Mouse (Mus musculus) liver, embryonic 14.5 days (tissue): ENCODE data around the gene Dstyk. TPM values are rescaled to one million over a fixed set of nuclear protein-coding genes. Genes with fewer than 3 reads are reported as not detected.

Experiments
- ATAC-seq: fragments of 200-750 bp; cut with Nextera tagmentation; 2 replicates; pipeline ENCODE4 v1.8.0; 2017; ENCODE audit warnings: moderate number of reproducible peaks, mild to moderate bottlenecking, moderate library complexity; ENCODE audit not compliant: insufficient read depth
- DNase-seq, 3 experiments: peaks; one replicate each; pipeline ENCODE4 v3.0.0-alpha.2; 2012 to 2013; ENCODE audit warnings: low read depth in 3 of 3, low spot score in 3 of 3
- H3K27ac ChIP-seq: fragments of 300-500 bp; sonication (generic); 2 replicates; pipeline ENCODE4 v1.5.1; 2014; ENCODE audit warnings: moderate library complexity, mild to moderate bottlenecking, control low read depth, inconsistent platforms
- H3K27me3 ChIP-seq: fragments of 300-500 bp; sonication (generic); 2 replicates; pipeline ENCODE4 v1.6.1; 2014; ENCODE audit warnings: mild to moderate bottlenecking, low read length, moderate library complexity; ENCODE audit not compliant: control insufficient read depth, insufficient read depth
- H3K36me3 ChIP-seq: fragments of 300-500 bp; sonication (generic); replicated peaks from 2 replicates; pipeline ENCODE4 v1.6.1; 2014; ENCODE audit warnings: low read depth; ENCODE audit not compliant: control insufficient read depth, insufficient read depth
- H3K4me1 ChIP-seq, 2 experiments: fragments of 200-500 bp in 1 of 2; fragments of 300-500 bp in 1 of 2; sonication (generic) in 1 of 2; replicated peaks; 2 replicates each; pipeline ENCODE4 v1.6.1; 2012 to 2014; ENCODE audit warnings: antibody characterized with exemption in 1 of 2, inconsistent platforms in 1 of 2, low read length in 1 of 2; ENCODE audit not compliant: control insufficient read depth in 2 of 2, insufficient read depth in 2 of 2
- H3K4me2 ChIP-seq: fragments of 300-500 bp; sonication (generic); 2 replicates; pipeline ENCODE4 v1.6.1; 2014; ENCODE audit warnings: low read depth, mild to moderate bottlenecking, control low read depth, moderate library complexity
- H3K4me3 ChIP-seq, 2 experiments: fragments of 200-500 bp in 1 of 2; fragments of 300-500 bp in 1 of 2; sonication (generic) in 1 of 2; 2 replicates each; pipeline ENCODE4 v1.5.1; 2012 to 2014; ENCODE audit warnings: low read depth in 2 of 2, low read length in 2 of 2, mild to moderate bottlenecking in 2 of 2, control low read depth in 1 of 2, inconsistent platforms in 1 of 2, moderate library complexity in 1 of 2; ENCODE audit not compliant: insufficient read depth in 1 of 2
- H3K9ac ChIP-seq: fragments of 300-500 bp; sonication (generic); replicated peaks from 2 replicates; pipeline ENCODE4 v1.6.1; 2014; ENCODE audit warnings: mild to moderate bottlenecking, control low read depth, moderate library complexity
- H3K9me3 ChIP-seq: fragments of 300-500 bp; sonication (generic); 2 replicates; pipeline ENCODE4 v1.6.1; 2016; ENCODE audit warnings: low read length, mixed read lengths; ENCODE audit not compliant: control insufficient read depth
- CTCF ChIP-seq: IDR thresholded peaks from 2 replicates; pipeline ENCODE4 v1.5.1; 2016; ENCODE audit warnings: antibody characterized with exemption, low read depth, control low read depth
- EP300 ChIP-seq: IDR thresholded peaks from 2 replicates; pipeline ENCODE4 v1.6.1; 2016; ENCODE audit warnings: antibody characterized with exemption, low read depth
- WGBS: fragments of 180-500 bp; shearing (Covaris S2); extraction: QIAGEN DNeasy Blood & Tissue Kit; methylation state at CpG from one replicate; pipeline ENCODE4 v1.1.7; 2014; ENCODE audit not compliant: insufficient replicate concordance; 5-methylcytosine and 5-hydroxymethylcytosine counted together
- polyA plus RNA-seq, 2 experiments: library from polyadenylated mRNA; depleted of rRNA in 1 of 2; stranded (reverse) in 1 of 2; unstranded in 1 of 2; fragments of >200 nt; fragmentation: Nextera tagmentation in 1 of 2; extraction: Ambion mirVana in 1 of 2; gene quantifications; 2 replicates each; pipeline versions ENCODE4 v1.2.1 to v1.2.3; 2012 to 2014

The Dstyk gene
- polyA plus RNA-seq, 2 experiments = 3.6 to 4.0 TPM

DNA sequence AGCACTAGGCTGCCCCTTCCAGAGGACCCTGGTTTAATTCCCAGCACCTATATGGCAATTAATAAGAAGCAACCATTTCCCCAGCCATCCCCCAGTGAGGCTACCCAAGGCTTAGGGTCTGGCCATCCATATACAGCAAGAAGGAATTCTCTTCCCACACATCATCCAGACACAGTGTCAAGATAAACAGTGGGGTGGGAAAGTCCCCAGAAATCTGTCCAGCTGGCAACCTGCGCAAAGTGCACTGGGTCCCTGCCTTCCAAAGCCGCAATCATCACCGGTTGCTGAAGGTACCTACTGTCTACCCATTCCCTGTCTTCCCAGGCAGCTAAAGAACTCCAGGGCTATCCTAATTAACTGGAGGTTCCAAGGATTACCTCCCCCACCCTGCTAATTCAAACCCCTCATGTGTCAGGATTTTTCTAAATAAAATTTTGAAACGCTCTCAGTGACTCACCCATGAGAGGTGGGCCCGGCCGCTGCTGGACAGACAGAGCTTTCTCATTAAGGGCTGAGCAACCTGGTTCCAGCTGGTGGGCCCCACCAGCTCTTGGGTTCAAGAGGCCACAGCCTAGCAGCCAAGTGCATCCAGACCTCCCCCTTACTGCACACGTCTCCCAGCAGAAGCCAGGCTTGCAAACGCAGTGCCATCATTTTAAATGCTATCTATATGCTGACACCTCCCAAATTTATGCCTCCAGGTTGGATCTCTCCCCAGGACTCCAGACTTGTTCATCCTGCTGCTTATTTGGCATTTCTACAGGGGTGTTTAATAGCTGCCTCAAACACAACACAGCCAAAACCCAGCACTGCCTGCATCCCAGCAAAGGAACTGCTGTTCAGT, 40.9 kb upstream of the Dstyk start:
- TF ChIP-seq CTCF (no peak), EP300 (no peak)
- Histone ChIP-seq H3K4me1 (peaks cover 90 to 95% of the 10 kb centered on the region in 2 experiments), H3K36me3 (peaks cover 78% of the 10 kb centered on the region), H3K27ac (peak overlapping the region; percentile 88), H3K4me3 (peak overlapping the region; percentile 25 to 51), H3K4me2 (peak overlapping the region; percentile 79), H3K27me3 (no peaks in the 10 kb centered on the region), H3K9me3 (no peaks in the 10 kb centered on the region), H3K9ac (peak overlapping the region; percentile 19)
- 91% methylated on average over 8 of the region's 8 CpGs for WGBS
- DNase-seq (no peak), ATAC-seq (no peak)

DNA sequence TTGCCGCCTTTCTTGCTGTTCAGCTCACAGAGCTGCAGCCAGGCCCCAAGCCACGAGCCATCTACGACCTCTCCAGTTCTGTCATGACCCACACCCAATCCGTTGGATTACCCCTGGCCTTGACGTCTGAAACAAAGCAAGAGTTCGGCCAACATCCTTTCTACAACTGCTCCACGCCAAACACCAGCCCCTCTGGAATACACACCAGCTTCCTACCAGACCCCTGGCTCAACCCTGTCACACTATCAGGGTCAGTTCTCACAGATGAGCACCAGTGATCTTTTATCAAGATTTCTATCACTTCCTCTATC, 40.3 kb upstream of the Dstyk start:
- DNase-seq = no peak

DNA sequence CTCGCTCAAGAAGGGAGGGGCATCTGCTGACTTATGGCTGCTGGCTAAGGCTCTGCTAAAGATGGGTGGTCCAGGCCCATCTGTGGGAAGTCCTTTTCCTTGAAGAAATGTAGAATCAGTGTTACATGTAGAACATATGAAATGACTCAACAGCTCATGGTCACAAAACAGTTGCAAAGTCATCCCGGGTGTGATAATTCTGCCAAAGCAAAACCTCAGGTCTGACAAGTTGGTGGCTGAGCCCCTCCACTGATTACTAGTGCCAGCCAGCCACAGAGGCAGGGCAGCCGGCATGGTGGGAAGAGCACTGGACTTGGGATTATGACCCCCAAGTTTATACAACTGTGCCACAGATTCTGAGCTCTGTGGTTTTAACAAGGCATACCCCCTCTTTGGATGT, 39.5 kb upstream of the Dstyk start:
- ATAC-seq = no peak
- peak overlapping the region; percentile 65 for H3K27ac ChIP-seq
- H3K4me2 ChIP-seq = peak overlapping the region; percentile 79
- 25% methylated on average over 3 of the region's 3 CpGs for WGBS
- peaks cover 69% of the 10 kb centered on the region for H3K36me3 ChIP-seq
- DNase-seq = no peak
- H3K9ac ChIP-seq = peak overlapping the region; percentile 43
- no peaks in the 10 kb centered on the region for H3K27me3 ChIP-seq
- peak overlapping the region in 1 of 2 experiments; percentile 23; a peak in 2 of 4 replicates for H3K4me3 ChIP-seq
- no peaks in the 10 kb centered on the region for H3K9me3 ChIP-seq
- TF ChIP-seq CTCF (no peak), EP300 (no peak)
- peaks cover 88 to 93% of the 10 kb centered on the region in 2 experiments for H3K4me1 ChIP-seq

More for the DNA sequence above, 40.3 kb upstream of the Dstyk start:
- ATAC-seq = no peak
- H3K36me3 ChIP-seq = peaks cover 76% of the 10 kb centered on the region
- WGBS = 59% methylated on average over 7 of the region's 7 CpGs
- no peaks in the 10 kb centered on the region for H3K27me3 ChIP-seq
- no peak overlapping the region for H3K9ac ChIP-seq
- peak overlapping the region; percentile 79 for H3K4me2 ChIP-seq
- no peak for TF ChIP-seq CTCF
- TF ChIP-seq EP300 = no peak
- peak overlapping the region; percentile 65 for H3K27ac ChIP-seq
- peak overlapping the region in 1 of 2 experiments; percentile 14; a peak in 2 of 4 replicates for H3K4me3 ChIP-seq
- H3K9me3 ChIP-seq = no peaks in the 10 kb centered on the region
- peaks cover 89 to 93% of the 10 kb centered on the region in 2 experiments for H3K4me1 ChIP-seq

DNA sequence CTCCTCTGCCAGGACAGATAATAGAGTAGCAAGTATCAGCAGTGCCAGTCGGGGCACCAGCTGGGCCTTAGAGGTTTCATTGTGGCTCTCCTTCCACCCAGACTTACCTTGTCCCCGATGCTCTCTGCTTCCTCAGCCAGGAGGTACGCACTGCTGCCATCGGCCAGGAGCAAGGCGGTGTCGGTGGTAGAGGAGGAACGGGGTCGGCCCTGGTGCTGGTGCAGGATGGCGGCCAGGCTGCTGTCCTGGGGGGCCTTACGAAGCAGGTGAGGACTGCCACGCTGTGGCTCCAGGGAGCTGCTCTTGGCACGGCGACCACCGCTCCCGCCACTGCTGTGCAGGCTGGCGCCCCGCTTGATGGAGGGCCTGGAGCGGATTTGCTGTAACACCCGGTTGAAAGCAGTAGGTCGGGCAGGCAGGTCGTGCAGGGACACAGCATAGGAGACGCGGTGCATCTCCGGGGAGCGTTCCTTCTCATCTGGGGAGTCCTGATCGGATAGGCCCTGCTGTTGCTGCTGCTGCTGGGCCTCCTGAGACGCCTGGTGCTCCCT, 36.7 kb upstream of the Dstyk start:
- no peak overlapping the region for H3K9ac ChIP-seq
- peaks cover 79 to 80% of the 10 kb centered on the region in 2 experiments for H3K4me1 ChIP-seq
- peaks cover 61% of the 10 kb centered on the region for H3K36me3 ChIP-seq
- H3K27ac ChIP-seq = peak overlapping the region; percentile 56
- H3K9me3 ChIP-seq = no peaks in the 10 kb centered on the region
- H3K4me2 ChIP-seq = peak overlapping the region; percentile 79
- DNase-seq = no peak
- ATAC-seq = no peak
- H3K27me3 ChIP-seq = no peaks in the 10 kb centered on the region
- TF ChIP-seq CTCF = no peak
- TF ChIP-seq EP300 = no peak
- H3K4me3 ChIP-seq = no peak overlapping the region
- 83% methylated on average over 25 of the region's 27 CpGs for WGBS

DNA sequence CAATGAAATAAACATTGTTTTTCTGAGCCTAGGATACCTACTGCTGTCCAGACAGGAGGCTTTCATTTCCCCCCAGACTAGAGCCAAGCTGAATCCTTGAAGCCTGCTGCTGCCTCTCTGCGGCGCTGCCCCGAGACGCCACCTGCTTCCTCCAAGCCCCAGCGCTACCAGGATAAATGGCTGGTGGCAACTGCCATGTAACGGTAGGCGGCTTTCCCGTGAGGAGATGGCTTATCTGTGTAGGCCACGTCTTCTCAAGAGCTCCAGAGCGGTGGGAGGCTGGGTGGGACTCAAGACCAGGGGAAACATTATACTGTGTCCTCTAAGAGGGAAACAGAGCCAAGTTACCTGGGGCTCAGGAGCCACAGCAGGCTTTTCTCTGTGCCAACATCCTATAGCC, 35.4 kb upstream of the Dstyk start:
- Histone ChIP-seq H3K27ac (peak overlapping the region; percentile 91), H3K9me3 (no peaks in the 10 kb centered on the region), H3K4me2 (peak overlapping the region; percentile 75), H3K9ac (peak overlapping the region; percentile 67), H3K36me3 (peaks cover 65% of the 10 kb centered on the region), H3K4me1 (peaks cover 79 to 81% of the 10 kb centered on the region in 2 experiments), H3K4me3 (peak overlapping the region; percentile 12 to 44), H3K27me3 (no peaks in the 10 kb centered on the region)
- TF ChIP-seq EP300 = peak; percentile 89
- peak; percentile 66 for TF ChIP-seq CTCF
- ATAC-seq (peak; percentile 88), DNase-seq (peak; percentile 69 to 75 (median 73))
- 5% methylated on average over 10 of the region's 10 CpGs for WGBS
